Mouse (Mus musculus): ENCODE measurements around the gene March10. TPM values are rescaled to one million over a fixed set of nuclear protein-coding genes. Genes with fewer than 3 reads are reported as not detected.

March10 gene
- polyA plus RNA-seq, 2 experiments: not detected

DNA sequence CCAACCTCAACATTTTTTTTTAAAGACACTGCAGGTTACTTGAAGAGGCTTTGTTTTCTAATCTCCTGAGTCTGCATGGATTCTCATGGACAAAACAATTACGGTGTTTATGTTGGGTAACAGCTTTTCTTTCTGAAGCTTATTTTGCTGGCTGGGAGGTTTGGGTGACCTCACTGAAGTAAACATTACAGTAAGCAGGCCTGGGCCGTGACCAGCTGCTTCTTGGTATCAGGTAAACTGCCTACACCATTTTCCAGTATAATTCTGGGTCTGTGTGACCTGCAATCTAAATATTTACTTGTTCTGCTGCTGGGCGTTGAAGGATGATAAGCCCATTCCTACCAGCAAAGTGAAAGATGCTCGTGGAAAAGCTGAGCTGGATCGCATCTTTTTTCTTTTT, 30.1 kb downstream of the March10 start:
- Histone ChIP-seq H3K4me2 (ENCODE audit: low read depth) (no peak overlapping the region), H3K27me3 (ENCODE audit: control insufficient read depth, insufficient read depth, low read length) (no peaks in the 10 kb centered on the region), H3K9me3 (ENCODE audit: control insufficient read depth, low read length) (no peaks in the 10 kb centered on the region), H3K36me3 (replicated peaks; ENCODE audit: control insufficient read depth, insufficient read depth, low read depth) (no peaks in the 10 kb centered on the region), H3K4me1 (replicated peaks; ENCODE audit: control insufficient read depth in 2 of 2, insufficient read depth in 2 of 2, low read length in 1 of 2) (0 out of 4 replicates have a peak, but pooled peaks cover 0 to under 1% of the 10 kb centered on the region in 2 experiments), H3K27ac (no peak overlapping the region), H3K9ac (replicated peaks) (no peak overlapping the region), H3K4me3 (ENCODE audit: insufficient read depth in 1 of 2, low read depth in 2 of 2, low read length in 2 of 2) (no peak overlapping the region)
- TF ChIP-seq CTCF (IDR thresholded peaks at IDR 0.05; ENCODE audit: low read depth) (no peak), EP300 (IDR thresholded peaks at IDR 0.05; ENCODE audit: low read depth) (no peak)
- ATAC-seq (ENCODE audit: insufficient read depth) (no peak), DNase-seq (ENCODE audit: low read depth in 3 of 3, low spot score in 3 of 3) (no peak)
- 60% methylated on average over 5 of the region's 5 CpGs for WGBS (ENCODE audit: insufficient replicate concordance)

DNA sequence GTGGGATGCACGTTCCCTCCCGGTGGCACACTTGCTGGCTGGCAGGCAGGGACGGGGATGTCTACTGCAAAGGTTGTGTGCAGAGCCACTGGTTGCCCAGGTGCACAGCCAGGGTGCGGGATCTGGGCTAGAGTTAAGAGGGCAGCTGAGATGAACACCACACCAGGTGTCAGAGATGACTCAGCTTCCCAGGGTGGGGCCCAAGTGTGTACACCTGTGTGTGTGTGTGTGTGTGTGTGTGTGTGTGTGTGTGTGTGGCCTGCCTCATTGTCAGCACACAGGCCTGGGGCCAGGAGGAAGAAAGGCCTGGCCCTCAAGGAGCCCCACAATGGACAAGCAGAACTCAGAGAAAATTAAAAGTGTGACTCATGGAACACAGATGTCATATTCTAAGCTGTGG, 31.9 kb downstream of the March10 start:
- DNase-seq (ENCODE audit: low read depth in 3 of 3, low spot score in 3 of 3): no peak
- Histone ChIP-seq H3K9ac (replicated peaks) (no peak overlapping the region), H3K4me1 (replicated peaks; ENCODE audit: control insufficient read depth in 2 of 2, insufficient read depth in 2 of 2, low read length in 1 of 2) (peaks cover 0 to 10% of the 10 kb centered on the region in 2 experiments; a peak in 2 of 4 replicates), H3K27me3 (ENCODE audit: control insufficient read depth, insufficient read depth, low read length) (no peaks in the 10 kb centered on the region), H3K4me3 (ENCODE audit: insufficient read depth in 1 of 2, low read depth in 2 of 2, low read length in 2 of 2) (no peak overlapping the region), H3K36me3 (replicated peaks; ENCODE audit: control insufficient read depth, insufficient read depth, low read depth) (no peaks in the 10 kb centered on the region), H3K9me3 (ENCODE audit: control insufficient read depth, low read length) (no peaks in the 10 kb centered on the region), H3K4me2 (ENCODE audit: low read depth) (no peak overlapping the region), H3K27ac (no peak overlapping the region)
- TF ChIP-seq CTCF (IDR thresholded peaks at IDR 0.05; ENCODE audit: low read depth): no peak
- TF ChIP-seq EP300 (IDR thresholded peaks at IDR 0.05; ENCODE audit: low read depth): no peak
- WGBS (ENCODE audit: insufficient replicate concordance): 65% methylated on average over 4 of the region's 4 CpGs
- no peak for ATAC-seq (ENCODE audit: insufficient read depth)

DNA sequence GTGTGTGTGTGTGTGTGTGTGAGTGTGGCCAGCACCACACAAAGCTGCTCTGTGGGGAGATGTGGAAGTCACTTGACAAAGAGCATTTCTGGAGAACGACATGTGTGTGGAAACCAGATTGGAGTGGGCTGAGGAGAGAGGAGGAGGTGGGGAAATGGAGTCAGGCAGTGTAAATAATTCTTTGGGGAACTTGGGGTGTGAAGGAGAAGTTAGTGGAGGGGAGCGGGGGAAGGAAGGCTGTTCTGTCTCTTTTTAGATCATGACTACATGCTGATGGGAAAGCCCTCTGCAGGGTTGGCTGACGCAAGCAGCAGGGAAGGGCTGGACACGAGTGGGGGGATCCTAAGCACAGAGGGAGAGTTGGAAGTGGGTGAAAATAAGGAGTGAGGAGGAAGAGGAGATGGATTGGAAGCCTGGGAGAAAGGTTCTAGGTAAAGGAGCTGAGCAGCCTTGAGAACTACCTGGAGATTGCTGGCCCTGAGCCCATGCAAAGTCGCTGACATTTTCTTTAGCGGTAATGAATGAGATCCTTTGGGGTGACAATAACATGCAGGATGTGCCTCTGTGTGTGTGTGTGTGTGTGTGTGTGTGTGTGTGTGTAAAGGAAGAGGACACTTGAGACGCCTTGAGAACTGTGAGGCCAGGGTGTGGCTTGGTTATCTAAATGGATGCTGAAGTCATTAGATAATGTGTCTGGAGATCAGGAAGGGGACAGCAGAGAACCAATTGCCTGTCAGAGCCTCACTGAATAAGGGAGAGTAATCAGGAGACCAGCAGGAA, 35.7 kb downstream of the March10 start:
- no peak overlapping the region for H3K27ac ChIP-seq
- no peak for ATAC-seq (ENCODE audit: insufficient read depth)
- 28% methylated on average over 7 of the region's 7 CpGs for WGBS (ENCODE audit: insufficient replicate concordance)

DNA sequence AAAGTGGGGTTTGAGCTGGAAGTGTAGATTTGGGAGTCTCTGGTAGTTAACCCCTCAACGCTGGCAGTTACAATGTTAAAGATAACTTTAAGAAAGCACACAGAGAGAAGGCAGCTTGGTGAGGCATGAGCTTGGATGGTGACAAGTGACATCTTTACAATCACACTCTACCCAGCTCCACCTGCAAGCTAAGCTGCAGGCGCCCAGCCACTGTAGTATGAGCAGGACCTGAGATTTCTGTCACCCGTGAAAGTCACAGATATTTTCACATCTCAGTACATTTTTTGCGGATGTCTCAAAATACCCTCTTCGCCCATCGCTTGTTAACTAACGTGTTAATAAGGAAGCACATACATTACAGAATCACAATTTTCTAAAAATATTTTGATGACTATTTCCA, 36.6 kb downstream of the March10 start:
- Histone ChIP-seq H3K4me3 (ENCODE audit: insufficient read depth in 1 of 2, low read depth in 2 of 2, low read length in 2 of 2) (no peak overlapping the region), H3K9me3 (ENCODE audit: control insufficient read depth, low read length) (no peaks in the 10 kb centered on the region), H3K27ac (no peak overlapping the region), H3K9ac (replicated peaks) (no peak overlapping the region), H3K27me3 (ENCODE audit: control insufficient read depth, insufficient read depth, low read length) (no peaks in the 10 kb centered on the region), H3K4me2 (ENCODE audit: low read depth) (no peak overlapping the region), H3K4me1 (replicated peaks; ENCODE audit: control insufficient read depth in 2 of 2, insufficient read depth in 2 of 2, low read length in 1 of 2) (peaks cover 0 to 10% of the 10 kb centered on the region in 2 experiments; a peak in 2 of 4 replicates), H3K36me3 (replicated peaks; ENCODE audit: control insufficient read depth, insufficient read depth, low read depth) (no peaks in the 10 kb centered on the region)
- DNase-seq (ENCODE audit: low read depth in 3 of 3, low spot score in 3 of 3) (no peak), ATAC-seq (ENCODE audit: insufficient read depth) (no peak)
- TF ChIP-seq CTCF (IDR thresholded peaks at IDR 0.05; ENCODE audit: low read depth) (no peak), EP300 (IDR thresholded peaks at IDR 0.05; ENCODE audit: low read depth) (no peak)
- 63% methylated on average over 7 of the region's 7 CpGs for WGBS (ENCODE audit: insufficient replicate concordance)

More for the DNA sequence above, 35.7 kb downstream of the March10 start:
- no peak overlapping the region for H3K9ac ChIP-seq (replicated peaks)
- H3K9me3 ChIP-seq (ENCODE audit: control insufficient read depth, low read length): no peaks in the 10 kb centered on the region
- no peaks in the 10 kb centered on the region for H3K36me3 ChIP-seq (replicated peaks; ENCODE audit: control insufficient read depth, insufficient read depth, low read depth)
- H3K4me3 ChIP-seq (ENCODE audit: insufficient read depth in 1 of 2, low read depth in 2 of 2, low read length in 2 of 2): no peak overlapping the region
- peaks cover 0 to 10% of the 10 kb centered on the region in 2 experiments; a peak in 2 of 4 replicates for H3K4me1 ChIP-seq (replicated peaks; ENCODE audit: control insufficient read depth in 2 of 2, insufficient read depth in 2 of 2, low read length in 1 of 2)
- TF ChIP-seq EP300 (IDR thresholded peaks at IDR 0.05; ENCODE audit: low read depth): no peak
- TF ChIP-seq CTCF (IDR thresholded peaks at IDR 0.05; ENCODE audit: low read depth): no peak
- H3K27me3 ChIP-seq (ENCODE audit: control insufficient read depth, insufficient read depth, low read length): no peaks in the 10 kb centered on the region
- no peak for DNase-seq (ENCODE audit: low read depth in 3 of 3, low spot score in 3 of 3)
- no peak overlapping the region for H3K4me2 ChIP-seq (ENCODE audit: low read depth)

DNA sequence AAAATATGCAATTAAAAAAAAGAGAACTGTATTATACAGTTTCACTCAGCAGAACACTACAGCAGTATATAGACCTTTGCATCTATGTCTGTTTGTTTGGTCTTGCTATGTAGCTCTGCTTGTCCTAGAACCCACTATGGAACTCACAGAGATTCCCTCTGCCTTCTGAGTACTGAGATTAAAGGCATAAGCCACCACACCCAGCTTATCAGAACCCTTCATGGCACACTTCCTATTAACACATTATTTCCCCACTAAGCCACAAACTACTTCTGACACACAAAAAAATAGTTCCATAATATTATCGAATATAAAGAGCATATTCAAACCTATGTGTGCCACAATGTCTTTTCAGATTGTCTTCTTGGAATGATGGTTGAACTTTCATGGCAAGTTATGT, 42.5 kb downstream of the March10 start:
- no peak overlapping the region for H3K4me2 ChIP-seq (ENCODE audit: low read depth)
- WGBS (ENCODE audit: insufficient replicate concordance): 31% methylated on average over 1 of the region's 1 CpGs
- ATAC-seq (ENCODE audit: insufficient read depth): no peak

More for the DNA sequence above, 42.5 kb downstream of the March10 start:
- Histone ChIP-seq H3K9me3 (ENCODE audit: control insufficient read depth, low read length) (no peaks in the 10 kb centered on the region), H3K27ac (no peak overlapping the region), H3K36me3 (replicated peaks; ENCODE audit: control insufficient read depth, insufficient read depth, low read depth) (no peaks in the 10 kb centered on the region), H3K4me1 (replicated peaks; ENCODE audit: control insufficient read depth in 2 of 2, insufficient read depth in 2 of 2, low read length in 1 of 2) (no peaks in the 10 kb centered on the region), H3K27me3 (ENCODE audit: control insufficient read depth, insufficient read depth, low read length) (no peaks in the 10 kb centered on the region), H3K4me3 (ENCODE audit: insufficient read depth in 1 of 2, low read depth in 2 of 2, low read length in 2 of 2) (no peak overlapping the region), H3K9ac (replicated peaks) (no peak overlapping the region)
- DNase-seq (ENCODE audit: low read depth in 3 of 3, low spot score in 3 of 3): no peak
- TF ChIP-seq EP300 (IDR thresholded peaks at IDR 0.05; ENCODE audit: low read depth): no peak
- TF ChIP-seq CTCF (IDR thresholded peaks at IDR 0.05; ENCODE audit: low read depth): no peak

Data from liver, embryonic 14.5 days (tissue).